Mouse (Mus musculus) T-helper 17 cell (primary cell): ENCODE results near the gene Slc35g1.
"Not testable (repeated sequence)": the region's sequence is repeated elsewhere in the genome, so short reads cannot be mapped to it uniquely, and the experiment has no call there.

ENCODE experiments used
- in situ Hi-C, 2 experiments: fragments of 300-600 bp; cut with MboI, MseI; formaldehyde crosslinking; loops; 1 replicate in 1 of 2; 2 replicates in 1 of 2; pipeline ENCODE4 v1.15.1; 2025; ENCODE audit warnings: high pct_unique_total_duplicates in 2 of 2

Gene Slc35g1

DNA sequence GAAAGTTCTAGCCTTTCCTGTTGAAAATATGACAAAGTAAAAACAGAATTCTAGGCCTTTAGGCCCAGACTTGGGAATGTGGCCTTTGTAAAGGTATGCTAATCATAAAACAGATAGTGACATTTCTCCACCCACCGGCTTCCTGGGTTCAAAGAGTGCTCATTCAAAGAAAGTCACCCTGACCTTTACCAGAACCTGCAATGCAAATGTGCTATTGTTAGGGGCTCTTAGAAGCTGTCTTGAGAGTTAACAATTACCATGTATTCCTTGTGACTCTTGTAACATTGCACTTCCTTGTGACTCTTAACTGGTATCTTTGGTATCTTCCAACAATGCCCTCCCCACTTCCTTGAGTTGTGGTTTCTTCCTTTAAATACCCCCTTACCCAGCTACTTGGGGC lies 8.8 kb upstream of the Slc35g1 start:
- in situ Hi-C loops, result not testable (repeated sequence)

DNA sequence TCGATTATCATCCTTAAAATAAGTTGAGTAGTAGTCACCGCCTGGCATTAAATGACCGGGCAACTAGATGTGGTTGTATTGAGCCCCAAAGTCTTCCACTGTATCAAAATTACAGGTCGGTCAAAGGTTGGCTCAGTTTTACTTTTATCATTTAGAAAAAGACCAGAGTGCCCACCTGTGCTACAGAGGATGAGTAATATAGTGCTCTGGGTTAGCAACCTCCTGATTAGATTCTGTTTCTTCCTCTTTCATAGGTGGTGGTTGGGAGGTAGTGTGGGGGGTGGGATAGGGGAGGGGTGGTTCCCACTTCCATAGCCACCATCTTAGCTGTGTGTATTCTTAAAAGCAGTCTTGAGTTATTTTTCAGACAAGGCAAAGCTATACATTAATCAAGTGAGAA lies 7.9 kb upstream of the Slc35g1 start:
- in situ Hi-C loops, result no loop called here

DNA sequence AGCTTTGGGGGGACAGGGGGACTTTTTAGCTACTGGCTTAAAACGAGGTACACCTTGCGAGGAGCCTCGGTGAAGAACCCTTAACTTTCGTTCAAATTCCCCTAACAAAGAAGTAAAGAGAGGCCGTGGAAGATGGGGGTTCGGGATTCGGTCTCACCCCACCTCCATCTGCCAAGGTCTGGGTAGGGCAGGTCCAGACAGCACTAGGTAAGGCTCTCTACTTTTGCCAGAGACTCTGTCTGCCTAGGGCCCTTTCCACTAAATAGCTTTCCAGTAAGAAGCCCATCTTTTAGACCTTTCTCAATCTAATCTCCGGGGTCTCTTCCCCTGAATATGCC lies 822 bp downstream of the Slc35g1 start:
- in situ Hi-C loops, result no loop called here

DNA sequence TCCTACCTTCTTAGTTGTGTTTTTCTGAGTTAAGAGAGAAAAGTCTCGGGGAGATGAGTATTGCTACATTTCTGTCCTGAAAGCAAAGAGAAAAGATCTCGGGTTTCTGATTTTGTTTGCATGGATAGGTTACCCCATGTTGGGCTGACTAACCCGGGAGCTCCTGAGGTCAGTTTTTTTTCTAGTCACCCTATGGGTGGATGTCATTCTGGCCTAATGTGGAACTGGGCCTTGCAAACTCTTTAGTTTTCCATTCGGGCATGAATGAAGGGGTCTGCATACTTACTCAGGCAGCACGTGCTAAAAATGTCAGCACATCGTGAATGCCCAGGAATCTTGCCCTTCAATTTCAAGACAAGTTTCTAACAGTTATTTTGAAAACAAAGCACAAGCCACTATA lies 1.2 kb downstream of the Slc35g1 start:
- in situ Hi-C loops, result no loop called here

DNA sequence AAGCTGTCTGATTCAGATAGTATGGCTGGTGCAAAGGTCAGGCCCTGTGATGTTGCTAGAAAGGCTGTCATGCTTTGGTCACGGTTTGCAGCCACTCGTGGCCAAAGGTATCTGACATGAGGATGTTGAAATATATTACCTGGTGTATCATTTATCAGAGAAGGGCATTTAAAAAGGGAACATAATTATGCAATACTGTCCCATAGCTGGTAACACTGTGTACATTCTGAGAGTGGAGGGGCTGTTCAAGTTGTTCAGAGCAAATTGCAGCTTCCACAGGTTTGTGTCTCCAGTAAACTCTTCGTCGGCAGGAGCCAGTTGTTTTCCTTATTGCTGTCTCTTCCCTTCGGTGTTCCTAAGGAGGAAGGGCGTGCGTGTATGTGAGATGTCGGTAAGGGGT lies 3.2 kb downstream of the Slc35g1 start:
- in situ Hi-C loops, result no loop called here

DNA sequence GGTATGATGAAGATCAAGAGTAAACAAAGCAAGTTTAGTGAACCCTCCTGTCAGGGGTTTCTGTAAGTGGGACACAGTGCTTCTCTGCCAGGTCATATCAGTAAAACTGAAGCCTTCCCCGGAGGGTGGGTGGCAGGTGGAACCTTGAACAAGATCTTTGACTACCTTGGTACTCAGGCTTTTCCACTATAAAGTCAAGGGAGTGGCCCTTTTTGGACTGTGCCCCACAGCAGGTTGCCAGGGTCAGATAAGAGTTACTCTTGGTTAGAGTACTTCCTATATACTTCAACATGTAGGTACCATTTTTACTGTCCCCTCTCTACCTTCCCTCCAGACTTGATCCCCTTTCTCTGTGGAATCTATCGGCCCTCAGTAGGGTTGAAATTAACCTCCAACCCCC lies 5.1 kb downstream of the Slc35g1 start:
- in situ Hi-C loops, result loop anchor here in 1 of 2 experiments (10.0 to 25.0 kb wide), 2 partner anchors 176 to 561 kb away; partner anchors contain the start of gene Fra10ac1

DNA sequence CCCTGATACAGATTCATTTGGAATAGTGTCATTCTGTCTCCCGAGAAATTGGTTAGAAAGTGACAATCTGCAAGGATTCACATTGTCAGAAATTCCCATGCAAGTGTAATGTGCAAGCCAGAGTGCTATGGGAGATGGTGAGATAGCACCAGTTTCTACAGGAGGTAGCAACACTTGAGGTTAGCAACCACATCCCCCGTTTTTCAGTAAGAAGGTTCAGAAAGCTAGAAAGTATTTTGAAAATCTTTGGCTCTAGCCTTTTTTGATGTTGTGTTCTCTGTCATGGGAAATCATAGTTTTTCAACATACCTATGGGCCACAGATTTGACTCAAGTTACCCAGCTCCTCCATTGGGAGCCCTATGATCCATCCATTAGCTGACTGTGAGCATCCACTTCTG lies 5.6 kb downstream of the Slc35g1 start:
- in situ Hi-C loops, result loop anchor here in 1 of 2 experiments (10.0 to 25.0 kb wide), 2 partner anchors 177 to 561 kb away; partner anchors contain the start of gene Fra10ac1

DNA sequence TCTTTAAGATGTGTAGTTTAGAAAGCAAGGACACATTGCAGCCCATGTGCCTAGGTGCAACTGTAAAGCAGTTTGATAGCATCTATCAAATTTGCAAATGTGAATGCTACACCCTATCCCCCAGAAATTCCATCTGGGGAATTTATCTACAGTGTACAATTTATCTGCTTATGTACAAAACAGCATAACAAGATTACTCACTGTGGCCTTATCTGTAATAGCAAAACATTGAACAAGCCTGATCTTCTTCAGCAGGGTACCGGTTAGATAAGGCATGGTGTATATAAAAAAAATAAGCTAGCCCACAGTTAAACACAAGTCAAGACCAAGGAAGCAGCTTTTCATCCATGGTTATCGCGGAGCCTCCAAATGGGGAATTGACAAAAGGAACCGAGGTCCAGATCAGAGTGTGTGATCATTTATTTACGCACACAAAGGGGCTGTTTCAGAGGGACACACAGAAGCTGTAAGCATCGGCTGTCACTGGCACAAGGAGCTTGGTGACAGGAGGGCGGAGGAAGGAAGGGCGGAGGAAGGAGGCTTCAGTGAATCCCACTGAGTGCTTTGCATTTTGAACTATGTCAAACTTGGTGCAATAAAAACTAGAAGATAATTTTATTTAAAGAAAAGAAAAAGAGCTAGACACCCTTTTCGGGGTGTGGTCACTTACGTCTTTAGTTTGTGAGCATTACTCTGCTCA lies 14.7 kb downstream of the Slc35g1 start:
- in situ Hi-C loops, result loop anchor here in 1 of 2 experiments (25.0 kb wide), 1 partner anchor 552 kb away; no protein-coding TSS in a partner anchor

DNA sequence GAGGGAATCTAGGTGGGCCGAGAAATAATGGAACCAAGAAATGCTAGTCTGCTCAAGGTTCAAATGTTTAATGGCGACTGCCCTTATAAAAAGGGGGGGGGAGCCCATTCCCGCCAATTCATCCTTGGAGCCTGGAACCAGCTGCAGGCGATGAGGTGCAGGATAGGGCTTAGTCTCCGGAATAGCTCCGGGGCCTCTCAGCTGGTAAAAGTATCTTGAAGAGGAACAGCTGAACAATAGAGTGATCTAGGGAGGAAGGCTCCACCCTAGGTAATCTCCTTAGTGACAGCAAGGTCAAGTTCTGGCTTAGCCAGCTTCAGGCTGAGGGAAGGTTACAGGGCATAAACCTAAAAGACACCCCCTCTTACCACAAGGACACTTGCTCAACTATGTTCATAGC lies 18.1 kb downstream of the Slc35g1 start:
- in situ Hi-C loops, result loop anchor here in 1 of 2 experiments (25.0 kb wide), 1 partner anchor 548 kb away; no protein-coding TSS in a partner anchor

DNA sequence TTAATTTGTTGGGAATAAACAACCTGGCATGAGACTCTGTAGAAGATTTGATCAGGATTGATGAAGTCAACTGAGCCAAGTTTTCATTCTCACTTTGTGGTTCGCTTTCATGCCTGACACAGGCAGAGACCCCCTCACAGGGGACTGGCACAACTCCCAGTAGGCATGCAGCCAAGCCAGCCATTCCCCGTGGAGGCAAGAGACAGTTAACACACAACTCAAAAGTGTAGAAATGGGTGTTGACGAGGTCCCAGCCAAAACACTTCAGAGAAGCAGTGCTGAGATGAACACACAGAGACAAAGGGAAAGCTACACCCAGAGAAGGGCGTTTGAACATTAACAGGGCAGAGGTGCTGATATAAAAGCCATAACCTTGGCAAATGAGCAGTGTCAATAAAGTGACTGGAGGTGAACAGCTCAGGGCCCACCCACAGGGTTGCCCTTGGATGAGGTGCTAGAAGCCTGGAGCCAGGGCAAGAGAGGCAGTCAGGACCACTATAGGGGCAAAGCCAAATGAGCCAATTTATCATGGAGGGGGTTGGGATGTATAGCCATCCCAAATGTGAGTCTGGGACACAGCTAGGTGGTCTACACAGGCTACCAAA lies 23.1 kb downstream of the Slc35g1 start:
- in situ Hi-C loops, result loop anchor here in 1 of 2 experiments (25.0 kb wide), 1 partner anchor 543 kb away; no protein-coding TSS in a partner anchor

DNA sequence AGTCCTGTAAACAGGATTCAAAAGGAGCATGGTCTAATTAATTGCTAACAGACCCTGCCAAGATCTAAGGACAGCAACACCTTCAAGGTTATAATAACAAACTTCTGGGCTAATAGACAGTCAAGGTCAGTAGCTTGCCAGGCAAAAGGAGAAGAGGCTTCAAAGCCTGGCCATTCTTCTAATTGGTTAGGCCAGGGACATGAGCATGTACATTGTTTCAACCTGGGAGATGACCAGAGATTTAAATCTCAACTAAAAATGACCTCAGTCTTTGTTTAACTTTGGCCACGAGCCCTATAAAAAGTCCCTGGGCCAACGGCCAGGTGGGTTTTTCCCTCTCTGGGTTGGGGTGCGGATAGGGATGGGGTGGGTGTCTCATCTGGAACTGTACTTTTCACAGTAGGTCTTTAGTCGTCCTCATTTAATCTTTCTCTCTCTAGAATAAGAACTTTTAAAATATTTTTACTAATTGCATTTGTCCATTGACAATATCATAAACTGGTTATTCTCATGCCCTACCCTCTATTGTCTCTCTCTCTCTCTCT lies 25.0 kb downstream of the Slc35g1 start:
- in situ Hi-C loops, result loop anchor here (5.0 to 25.0 kb wide), 3 partner anchors 166 to 541 kb away; no protein-coding TSS in a partner anchor

DNA sequence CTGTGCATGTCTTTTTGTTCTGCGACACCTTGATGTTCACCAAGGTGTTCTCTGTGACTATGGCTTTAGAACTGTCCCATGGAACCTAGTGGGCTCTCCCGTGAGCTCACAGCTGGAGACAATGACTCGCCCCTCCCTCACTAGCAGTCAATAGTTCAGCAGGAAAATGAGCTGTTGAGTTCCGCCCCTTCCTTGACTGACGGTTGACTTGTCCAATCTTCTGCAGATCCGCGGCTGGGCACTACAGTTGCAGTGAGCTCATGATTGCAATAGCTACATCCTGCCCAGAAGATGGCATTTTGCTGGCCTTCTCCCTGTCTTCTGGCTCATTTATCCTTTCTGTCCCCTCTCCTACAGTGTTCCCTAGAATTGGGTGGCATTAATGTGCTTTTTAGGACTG lies 25.7 kb downstream of the Slc35g1 start:
- in situ Hi-C loops, result loop anchor here (5.0 to 25.0 kb wide), 3 partner anchors 167 to 541 kb away; no protein-coding TSS in a partner anchor

DNA sequence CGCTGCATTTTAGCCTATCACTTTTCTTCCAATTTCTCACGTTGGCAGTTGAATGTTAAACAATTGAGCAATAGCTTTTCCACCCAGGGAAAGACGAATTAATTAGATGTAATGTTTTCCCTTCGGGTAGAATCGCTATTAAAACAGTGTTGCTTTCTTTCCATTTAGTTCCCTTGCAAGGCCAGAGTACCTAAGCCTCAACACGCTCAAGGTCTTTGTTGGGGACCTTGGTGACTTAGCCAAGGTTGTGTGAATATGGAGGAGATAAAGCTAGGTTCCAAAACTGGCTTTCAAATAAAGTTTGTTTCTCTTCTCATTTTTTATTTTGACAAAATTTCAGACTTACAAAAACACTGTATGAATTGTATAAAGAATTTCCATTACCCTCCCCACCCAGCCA lies 27.1 kb downstream of the Slc35g1 start:
- in situ Hi-C loops, result loop anchor here (5.0 to 25.0 kb wide), 3 partner anchors 168 to 539 kb away; no protein-coding TSS in a partner anchor

DNA sequence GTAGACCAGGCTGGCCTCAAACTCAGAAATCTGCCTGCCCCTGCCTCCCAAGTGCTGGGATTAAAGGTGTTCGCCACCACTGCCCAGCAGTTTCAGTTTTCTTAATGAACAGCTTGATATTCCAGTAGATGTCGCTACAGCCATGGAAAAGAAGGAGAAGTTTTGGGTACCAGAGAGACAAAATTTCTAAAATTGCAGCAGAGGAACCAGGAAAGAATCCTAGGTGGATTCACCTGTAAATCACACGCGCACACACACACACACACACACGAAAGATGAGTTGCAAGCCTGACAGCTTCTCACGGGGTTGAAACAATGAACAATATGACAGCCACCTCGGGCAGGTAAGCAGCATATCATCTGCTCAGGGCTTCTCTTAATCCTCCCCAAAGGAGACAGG lies 28.1 kb downstream of the Slc35g1 start:
- in situ Hi-C loops, result loop anchor here (5.0 to 25.0 kb wide), 3 partner anchors 169 to 538 kb away; no protein-coding TSS in a partner anchor

DNA sequence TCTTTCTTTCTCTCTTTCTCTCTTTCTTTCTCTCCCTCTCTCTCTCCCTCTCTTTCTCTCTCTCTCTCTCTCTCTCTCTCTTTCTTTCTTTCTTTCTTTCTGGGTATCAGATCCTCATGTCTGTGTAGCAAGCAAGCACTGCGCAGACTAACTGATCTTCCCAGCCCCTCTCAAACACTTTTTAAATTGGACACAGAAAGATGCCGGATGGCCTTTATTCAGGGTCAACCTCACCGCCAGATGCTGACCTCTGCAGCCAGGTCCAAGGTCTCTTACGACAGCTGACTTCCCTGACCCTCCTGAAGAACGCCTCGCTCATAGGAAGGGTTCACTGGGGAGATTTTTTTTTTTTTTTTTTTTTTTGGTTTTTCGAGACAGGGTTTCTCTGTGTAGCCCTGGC lies 28.8 kb downstream of the Slc35g1 start:
- in situ Hi-C loops, result loop anchor here (5.0 to 25.0 kb wide), 3 partner anchors 170 to 538 kb away; no protein-coding TSS in a partner anchor

DNA sequence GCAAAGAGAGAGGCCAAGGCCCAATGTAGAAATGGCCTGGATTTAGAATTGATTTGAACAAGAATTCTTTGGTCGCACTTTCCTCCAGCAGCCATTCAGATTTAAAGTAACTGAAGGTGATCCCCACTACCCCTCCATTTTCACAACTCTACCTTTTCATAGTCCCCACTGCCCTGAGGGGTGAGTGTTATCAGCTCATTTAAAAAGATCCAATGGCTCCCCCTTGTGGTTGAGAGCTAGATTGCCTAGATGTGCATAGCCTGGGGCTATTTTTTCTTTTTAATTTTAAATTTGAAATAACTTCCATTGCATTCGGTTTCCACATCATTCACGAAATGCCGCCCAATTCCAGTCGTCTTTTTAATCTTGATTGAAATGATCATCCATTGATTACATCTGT lies 33.5 kb downstream of the Slc35g1 start:
- in situ Hi-C loops, result loop anchor here in 1 of 2 experiments (10.0 kb wide), 1 partner anchor 174 kb away; no protein-coding TSS in a partner anchor

DNA sequence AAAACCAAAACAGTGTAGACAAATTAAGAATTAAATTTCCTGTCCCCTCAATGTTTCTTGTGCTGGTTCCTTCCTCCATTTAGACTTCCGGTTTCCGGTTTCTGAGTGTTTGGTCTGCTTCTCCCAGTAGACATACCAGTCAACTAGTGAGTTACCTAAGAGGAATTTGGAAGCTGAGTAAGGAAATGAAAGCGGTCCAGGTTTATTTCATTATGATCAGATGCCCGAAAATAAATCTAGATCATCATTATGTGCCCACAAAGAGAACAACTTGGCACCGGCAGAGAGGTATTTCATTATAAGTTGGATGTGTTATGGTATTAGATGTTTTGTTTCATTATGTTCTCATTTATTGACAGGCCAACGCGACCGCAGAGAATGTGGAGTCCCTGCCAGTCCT lies 34.7 kb downstream of the Slc35g1 start:
- in situ Hi-C loops, result loop anchor here in 1 of 2 experiments (10.0 kb wide), 1 partner anchor 716 kb away; no protein-coding TSS in a partner anchor

DNA sequence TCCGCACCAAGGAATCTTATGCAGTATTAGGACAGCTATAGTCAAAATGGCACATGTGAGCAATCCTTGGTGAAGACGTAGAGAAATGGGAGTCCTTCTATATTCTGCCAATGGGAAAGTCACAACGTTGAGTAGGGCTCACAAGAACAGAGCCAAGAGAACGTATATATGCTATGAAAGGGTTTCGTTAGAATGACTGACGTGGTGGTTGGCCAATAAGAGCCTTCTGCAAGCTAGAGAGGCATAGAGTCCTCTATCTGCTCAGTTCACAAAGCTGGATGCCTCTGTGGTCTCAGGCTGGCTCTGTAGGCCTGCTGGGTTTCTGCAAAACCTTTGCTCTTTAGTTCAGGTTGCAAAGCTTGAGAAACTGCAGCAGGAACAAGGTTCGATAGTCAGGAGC lies 35.5 kb downstream of the Slc35g1 start:
- in situ Hi-C loops, result loop anchor here in 1 of 2 experiments (10.0 kb wide), 1 partner anchor 717 kb away; no protein-coding TSS in a partner anchor

DNA sequence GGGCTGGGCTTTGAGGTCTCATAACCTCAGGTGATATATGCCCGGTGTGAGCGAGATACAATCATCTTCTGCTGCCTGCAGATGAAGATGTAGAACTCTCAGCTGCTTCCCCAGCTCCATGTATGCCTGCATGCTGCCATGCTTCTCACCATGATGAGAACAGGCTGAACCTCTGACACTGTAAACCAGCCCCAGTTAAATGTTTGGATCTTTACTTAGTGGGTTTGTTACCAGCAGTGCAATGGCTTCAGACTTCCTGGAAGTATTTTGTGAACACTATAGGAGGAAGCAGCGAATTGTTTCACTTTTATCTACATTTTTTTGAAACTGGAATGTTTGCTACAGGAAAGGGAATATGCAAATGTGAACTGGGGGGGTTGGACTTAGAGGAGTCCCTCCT lies 36.2 kb downstream of the Slc35g1 start:
- in situ Hi-C loops, result loop anchor here in 1 of 2 experiments (10.0 kb wide), 1 partner anchor 717 kb away; no protein-coding TSS in a partner anchor

DNA sequence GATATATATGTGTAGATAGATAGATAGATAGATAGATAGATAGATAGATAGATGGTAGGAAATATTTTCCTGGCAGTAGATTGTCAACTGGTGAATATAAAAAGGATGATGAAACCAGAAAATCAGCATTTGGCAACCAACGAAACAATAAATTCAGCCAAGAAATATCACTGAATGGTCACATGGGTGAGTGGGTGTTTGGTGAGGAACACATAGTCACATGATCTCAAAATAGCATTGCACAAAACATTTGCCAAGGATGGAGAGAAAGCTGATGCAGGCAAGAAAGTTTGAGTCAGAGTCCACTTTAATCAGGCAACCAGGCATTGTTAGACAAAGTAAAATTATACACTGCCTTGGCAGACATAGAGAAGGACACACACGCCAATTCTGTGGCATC lies 37.6 kb downstream of the Slc35g1 start:
- in situ Hi-C loops, result loop anchor here in 1 of 2 experiments (10.0 kb wide), 1 partner anchor 719 kb away; no protein-coding TSS in a partner anchor

DNA sequence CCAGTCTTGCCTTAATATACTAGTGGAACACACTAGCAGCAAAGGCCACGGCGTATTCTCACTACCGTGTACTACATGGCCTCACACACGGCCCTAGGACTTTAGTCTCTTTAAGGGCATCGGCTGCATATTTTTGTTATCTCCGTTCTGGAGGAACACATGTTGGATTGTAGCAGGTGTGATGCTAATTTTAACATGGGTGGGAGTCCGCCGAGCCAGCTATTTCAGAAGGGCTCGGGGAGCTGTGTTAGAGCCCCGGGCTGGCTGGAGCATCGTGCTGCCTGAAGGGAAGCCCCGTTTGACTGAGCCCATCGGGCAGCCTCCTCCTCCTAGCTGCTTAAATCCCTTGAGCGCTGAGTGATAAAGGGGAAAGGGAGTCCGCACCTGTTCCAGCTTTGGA lies 39.4 kb downstream of the Slc35g1 start:
- in situ Hi-C loops, result loop anchor here in 1 of 2 experiments (10.0 kb wide), 1 partner anchor 720 kb away; no protein-coding TSS in a partner anchor

DNA sequence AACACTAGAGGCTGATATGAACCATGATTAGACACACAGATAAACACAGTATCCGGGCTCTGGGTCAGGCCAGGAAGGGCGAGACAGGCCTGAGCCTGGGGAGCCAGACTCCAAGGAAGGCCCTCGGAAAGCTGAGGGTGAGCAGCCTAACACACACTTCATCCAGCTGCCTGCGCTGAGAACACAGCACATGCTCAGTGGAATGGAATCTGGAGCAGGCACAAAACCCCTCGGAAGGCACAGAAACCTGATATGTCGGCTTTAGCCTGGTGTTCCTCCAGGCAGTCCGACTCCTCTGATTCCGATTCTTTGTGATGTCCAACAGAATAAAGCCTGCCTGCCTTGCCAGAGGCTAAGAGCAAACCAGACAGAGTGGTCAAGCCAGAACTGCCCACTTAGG lies 46.1 kb downstream of the Slc35g1 start:
- in situ Hi-C loops, result no loop called here
